Mouse (Mus musculus): ENCODE results near the gene Dpysl4.

DNA sequence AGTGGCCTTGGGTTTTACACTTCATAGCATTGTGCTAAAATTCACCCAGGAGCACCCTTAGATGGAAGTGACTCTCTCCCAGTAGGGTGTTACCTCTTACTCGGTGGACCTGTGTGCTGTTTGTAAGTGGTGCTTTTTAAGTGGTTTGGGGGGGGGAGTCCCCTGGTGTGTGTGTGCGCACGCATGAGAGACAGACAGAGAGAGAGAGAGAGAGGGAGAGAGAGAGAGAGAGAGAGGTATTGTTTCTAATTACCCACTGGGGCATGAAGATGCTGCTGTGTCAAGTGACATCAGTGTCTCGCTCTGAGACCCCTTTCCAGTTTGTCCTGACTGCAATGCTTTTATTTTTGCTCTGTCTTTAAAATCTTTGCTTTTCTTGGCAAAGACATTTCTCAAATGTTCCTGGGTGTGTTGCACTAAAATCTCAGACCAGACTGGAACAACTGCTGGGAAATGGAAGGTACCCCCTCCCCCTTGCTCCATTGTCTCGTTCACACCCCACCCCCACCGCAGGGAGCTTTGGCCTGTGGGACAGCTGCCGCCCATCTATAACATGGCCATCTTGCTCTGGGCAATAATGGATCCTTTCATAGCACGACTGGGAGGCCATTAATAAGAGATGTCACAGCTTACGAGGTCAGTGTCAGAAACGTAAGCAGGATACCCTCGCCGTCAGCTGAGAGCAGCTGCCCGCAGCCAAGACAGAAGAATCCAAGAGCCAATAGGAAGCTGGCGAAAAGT, 10.6 kb upstream of the Dpysl4 start:
- no peak for TF ChIP-seq CTCF (IDR thresholded peaks at IDR 0.05; ENCODE audit: low read depth)
- TF ChIP-seq EP300 (IDR thresholded peaks at IDR 0.05; ENCODE audit: low read depth): no peak

All from liver, postnatal 0 days (tissue).